Mouse (Mus musculus) spleen, embryonic (tissue): ENCODE measurements around the gene Rfxank.

Experiments
- CTCF ChIA-PET: fragments of 350-600 bp; sonication (Branson Sonifier 250); formaldehyde crosslinking; loops from one replicate; lab custom pipeline; 2022; lab: Charles Lee

Gene Rfxank

DNA sequence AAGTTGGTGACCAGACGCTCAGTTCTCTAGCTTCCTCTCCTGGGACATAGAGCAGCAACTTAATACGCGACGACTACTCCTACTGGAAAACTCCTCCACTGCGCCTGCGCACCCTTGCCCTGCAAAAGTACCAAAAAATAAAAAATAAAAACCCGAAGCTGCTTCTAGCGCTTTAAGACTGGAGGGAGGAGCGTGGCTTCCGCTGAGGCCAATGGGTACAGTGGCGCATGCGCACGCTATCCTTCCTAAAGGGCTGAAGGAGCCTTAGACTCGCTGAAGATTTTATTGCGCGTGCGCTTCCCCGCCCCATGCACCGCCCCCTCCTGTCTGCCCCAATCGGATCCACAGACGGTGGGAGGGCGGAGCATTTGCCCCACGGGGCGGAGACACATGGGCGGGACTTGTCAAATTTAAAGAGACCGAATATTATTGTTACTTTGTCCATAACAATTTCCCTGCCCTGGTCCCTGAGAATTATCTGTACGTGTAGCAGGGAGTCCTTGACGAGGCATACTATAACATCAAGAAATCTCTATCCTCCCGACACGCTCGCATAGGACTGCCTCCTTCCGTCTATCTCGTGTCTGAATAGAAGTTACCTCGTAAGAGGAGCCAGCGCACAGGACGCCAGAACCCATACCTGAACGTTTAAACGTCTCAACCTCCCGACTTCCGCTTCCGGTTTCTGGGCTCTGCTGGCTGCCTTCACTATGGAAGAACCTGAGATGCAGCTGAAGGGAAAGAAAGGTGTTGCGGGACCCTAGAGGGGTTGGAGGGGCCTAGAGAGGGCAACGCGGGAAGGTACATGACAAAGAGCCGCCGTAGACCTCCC lies at the start of gene Rfxank, which contains the start of the genes Borcs8 and Mef2b:
TSS of gene Rfxank (minus strand) at position 129 of the 832 bp plus-strand sequence.
TSS of gene Borcs8 (plus strand) at position 474 of the 832 bp plus-strand sequence.
TSS of gene Mef2b (plus strand) at position 686 of the 832 bp plus-strand sequence.
- CTCF ChIA-PET: no interaction called here

DNA sequence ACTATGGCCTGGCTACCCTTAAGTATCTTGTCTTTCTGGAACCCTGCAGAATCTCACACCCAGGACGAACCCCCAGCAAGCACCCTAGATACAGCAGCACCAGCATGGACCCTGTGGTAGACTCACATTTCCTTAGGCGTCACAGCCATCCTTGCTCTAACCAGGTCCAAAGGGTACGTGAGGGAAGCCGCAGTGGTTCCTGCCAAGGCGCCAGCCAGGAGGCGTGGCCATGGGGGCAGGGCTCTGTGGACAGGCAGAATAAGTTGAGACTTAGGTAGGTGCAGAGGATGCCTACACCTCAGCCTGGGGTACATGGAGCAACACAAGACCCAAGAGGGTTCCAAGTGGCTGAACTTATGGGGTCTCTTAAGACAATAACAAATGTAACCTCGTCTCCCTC lies 49.8 kb upstream of the Rfxank start:
- CTCF ChIA-PET: no interaction called here

DNA sequence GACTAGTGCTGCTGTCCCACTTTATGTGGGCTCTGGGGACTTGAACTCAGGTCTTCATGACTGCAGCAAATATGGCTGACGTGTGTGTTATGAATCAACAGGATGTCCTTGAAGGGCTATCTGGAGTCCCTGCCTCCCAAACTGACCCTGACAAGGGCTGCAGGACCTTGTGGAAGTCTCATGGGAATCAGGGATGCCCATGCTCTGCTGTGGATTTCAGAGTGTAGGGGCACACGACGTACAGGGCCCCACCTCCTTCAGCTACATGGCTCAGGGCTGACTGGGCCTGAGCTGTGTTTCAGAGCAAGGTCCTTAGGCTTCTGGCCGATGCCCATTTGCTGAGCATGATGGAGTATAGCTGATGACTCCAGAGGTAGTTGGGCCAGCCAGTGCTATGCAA lies 44.2 kb upstream of the Rfxank start:
- CTCF ChIA-PET: interaction anchor here (0.6 kb wide), 1 partner anchor 741 kb away, joined by 13 read pairs; no protein-coding TSS in a partner anchor

GRCm38 (mm10) chr8:70181903-70182252 lies 42.9 kb upstream of the Rfxank start:
- CTCF ChIA-PET: no interaction called here

GRCm38 (mm10) chr8:70181212-70181902 lies 42.4 kb upstream of the Rfxank start:
- CTCF ChIA-PET: no interaction called here

DNA sequence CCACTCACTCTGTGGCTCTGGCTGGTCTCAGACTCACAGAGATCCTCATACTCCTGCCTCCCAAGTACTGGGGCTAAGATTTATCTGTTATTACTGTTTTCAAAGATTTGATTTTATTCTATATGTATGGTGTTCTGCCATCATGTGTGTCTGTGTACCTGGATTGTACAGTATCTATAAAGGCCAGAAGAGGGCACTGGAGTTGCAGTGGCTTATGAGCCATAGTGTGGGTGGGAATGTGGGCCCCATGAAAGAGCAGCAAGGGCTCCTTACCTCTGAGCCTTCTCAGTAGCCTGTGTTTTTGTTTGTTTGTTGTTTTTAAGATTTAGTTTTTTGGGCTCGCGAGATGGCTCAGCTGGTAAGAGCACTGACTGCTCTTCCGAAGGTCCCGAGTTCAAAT lies 40.1 kb upstream of the Rfxank start:
- CTCF ChIA-PET: no interaction called here

GRCm38 (mm10) chr8:70178231-70178630 lies 39.3 kb upstream of the Rfxank start:
- CTCF ChIA-PET: no interaction called here

GRCm38 (mm10) chr8:70174079-70174478 lies 35.1 kb upstream of the Rfxank start:
- CTCF ChIA-PET: interaction anchor here (0.6 kb wide), 1 partner anchor 35 kb away, joined by 3 read pairs; no protein-coding TSS in a partner anchor

- CTCF ChIA-PET: interaction anchor here (0.6 to 0.7 kb wide), 4 partner anchors 33 to 710 kb away, joined by 3 to 7 read pairs (median 5); no protein-coding TSS in a partner anchor
Observed at GRCm38 (mm10) chr8:70173320-70173719, 34.4 kb upstream of the Rfxank start.

DNA sequence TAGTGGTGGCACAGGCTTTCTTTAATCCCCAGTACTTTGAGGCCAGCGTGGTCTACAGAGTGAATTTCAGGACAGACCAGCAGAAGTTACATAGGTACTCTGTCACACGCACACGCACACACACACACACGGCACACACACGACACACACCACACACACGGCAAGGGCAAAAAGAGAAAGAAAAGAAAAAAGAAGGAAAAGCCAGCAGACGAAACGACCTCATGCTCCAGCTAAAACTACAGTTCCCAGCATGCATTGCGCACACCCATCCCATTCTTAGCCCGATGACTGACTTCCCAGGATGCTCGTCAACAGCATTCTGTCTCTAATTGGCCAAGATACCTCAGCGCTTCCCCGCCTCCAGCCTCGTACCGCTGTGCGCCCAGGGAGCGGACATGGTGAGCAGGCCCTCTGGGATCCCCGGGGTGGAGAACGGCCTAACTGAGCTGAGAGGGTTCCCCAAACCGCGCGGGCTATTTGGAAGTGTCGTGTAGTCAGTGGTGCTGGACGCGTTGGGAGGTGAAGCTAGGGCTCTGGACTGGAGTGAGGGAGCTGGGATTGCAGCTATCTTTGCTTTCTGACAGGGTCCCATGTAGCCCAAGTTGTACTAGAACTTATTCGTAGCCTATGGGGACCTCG lies 33.2 kb upstream of the Rfxank start, which contains the start of gene Tmem161a:
TSS of gene Tmem161a (plus strand) at position 314 of the 639 bp plus-strand sequence.
- CTCF ChIA-PET: interaction anchor here (0.7 to 0.8 kb wide), 2 partner anchors 294 to 535 kb away, joined by 3 to 11 read pairs; no protein-coding TSS in a partner anchor

GRCm38 (mm10) chr8:70171240-70171639 lies 32.3 kb upstream of the Rfxank start:
- CTCF ChIA-PET: interaction anchor here (0.5 kb wide), 1 partner anchor 580 kb away, joined by 4 read pairs; no protein-coding TSS in a partner anchor

GRCm38 (mm10) chr8:70170748-70171147 lies 31.8 kb upstream of the Rfxank start:
- CTCF ChIA-PET: no interaction called here

- CTCF ChIA-PET: no interaction called here
Observed at GRCm38 (mm10) chr8:70170116-70170515, 31.2 kb upstream of the Rfxank start.

GRCm38 (mm10) chr8:70166504-70167110 lies 27.7 kb upstream of the Rfxank start:
- CTCF ChIA-PET: interaction anchor here (0.7 to 0.9 kb wide), 2 partner anchors 12 to 62 kb away, joined by 3 read pairs; no protein-coding TSS in a partner anchor

GRCm38 (mm10) chr8:70163316-70163715 lies 24.4 kb upstream of the Rfxank start:
- CTCF ChIA-PET: no interaction called here

- CTCF ChIA-PET: no interaction called here
Observed at GRCm38 (mm10) chr8:70160015-70160414, 21.1 kb upstream of the Rfxank start.

DNA sequence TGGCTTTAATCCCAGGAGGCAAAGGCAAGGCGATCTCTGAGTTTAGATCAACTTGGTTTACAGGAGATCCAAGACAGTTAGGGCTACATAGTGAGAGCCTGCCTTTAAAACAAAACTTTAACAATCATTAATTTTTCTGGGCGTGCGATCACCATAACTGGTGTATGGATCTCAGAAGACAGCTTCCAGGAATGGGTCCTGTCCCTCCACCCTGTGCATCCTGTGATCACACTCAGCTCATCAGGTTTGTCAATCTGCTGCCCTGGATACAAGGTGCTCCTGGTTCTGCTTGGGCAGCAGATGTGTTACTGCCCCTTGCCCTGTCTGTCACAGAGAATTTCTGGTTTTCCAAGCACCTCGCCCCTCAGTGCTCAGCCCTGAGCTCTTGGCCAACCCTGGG lies 20.3 kb upstream of the Rfxank start:
- CTCF ChIA-PET: interaction anchor here (0.7 to 1.0 kb wide), 2 partner anchors 18 to 90 kb away, joined by 3 to 4 read pairs; no protein-coding TSS in a partner anchor

DNA sequence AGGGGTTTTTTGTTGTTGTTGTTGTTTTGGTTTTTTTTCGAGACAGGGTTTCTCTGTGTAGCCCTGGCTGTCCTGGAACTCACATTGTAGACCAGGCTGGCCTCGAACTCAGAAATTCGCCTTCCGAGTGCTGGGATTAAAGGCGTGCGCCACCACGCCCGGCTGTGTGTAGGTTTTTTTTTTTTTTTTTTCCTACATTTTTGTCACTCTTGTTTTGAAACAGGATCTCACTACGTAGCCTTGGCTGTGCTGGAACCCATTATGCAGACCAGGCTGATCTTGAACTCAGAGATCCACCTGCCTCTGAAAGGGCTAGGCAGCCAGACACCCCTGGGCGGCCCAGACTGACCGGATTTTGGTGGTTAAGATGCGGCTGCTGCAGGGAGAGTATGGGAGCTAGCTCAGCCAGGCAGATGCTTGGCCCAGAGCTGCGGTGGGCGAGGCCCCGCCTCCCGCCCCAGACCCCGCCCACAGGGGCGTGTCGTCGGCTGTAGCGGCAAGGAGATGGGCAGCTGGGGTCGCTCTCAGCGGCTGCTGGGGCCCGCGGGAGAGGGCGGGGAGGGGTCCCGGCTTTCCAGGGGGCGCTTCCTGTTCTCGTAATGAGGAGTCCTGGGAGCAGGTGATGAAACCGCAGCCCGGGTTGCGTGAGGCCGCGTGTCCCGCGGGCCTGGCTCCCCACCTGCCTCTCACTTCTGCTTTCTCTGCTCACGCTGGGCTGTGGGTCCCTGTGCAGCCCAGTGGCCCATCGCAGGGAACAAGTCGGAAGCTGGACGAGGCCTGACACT lies 19.3 kb upstream of the Rfxank start:
- CTCF ChIA-PET: interaction anchor here (0.6 kb wide), 1 partner anchor 161 kb away, joined by 3 read pairs; no protein-coding TSS in a partner anchor

DNA sequence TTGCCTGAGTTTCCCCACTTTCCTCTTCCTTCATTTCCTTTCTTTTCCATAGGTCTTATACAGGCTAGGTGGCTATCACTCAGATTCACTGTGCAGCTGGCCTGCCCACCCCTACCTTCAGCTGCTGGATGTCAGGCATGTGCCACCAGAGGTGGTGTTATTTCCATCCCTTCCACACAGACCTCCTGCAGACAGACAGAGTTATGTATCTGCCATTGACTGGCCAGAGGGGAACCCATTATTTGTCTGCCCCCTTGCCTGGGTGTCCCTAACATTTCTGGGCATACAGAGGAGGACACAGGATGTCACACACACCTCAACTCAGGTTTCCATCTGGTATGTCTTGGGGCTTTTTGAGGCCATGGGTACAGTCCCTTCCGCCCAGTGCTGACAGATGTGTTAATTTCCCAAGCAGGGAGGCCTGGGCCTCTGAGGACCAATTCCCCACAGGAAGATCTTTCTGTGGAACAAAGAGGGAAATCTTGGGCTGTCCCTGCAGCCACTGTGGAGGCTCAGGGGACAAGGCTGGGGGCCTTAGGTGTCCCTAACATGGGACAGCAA lies 18.4 kb upstream of the Rfxank start:
- CTCF ChIA-PET: no interaction called here
